Mouse (Mus musculus): ENCODE measurements at regions not wholly inside any gene's neighbourhood (a gene's known extent, or its start where the extent isn't known, plus 50 kb on each side); places are given as distances from the start of the nearest gene placed in this dataset.

DNA sequence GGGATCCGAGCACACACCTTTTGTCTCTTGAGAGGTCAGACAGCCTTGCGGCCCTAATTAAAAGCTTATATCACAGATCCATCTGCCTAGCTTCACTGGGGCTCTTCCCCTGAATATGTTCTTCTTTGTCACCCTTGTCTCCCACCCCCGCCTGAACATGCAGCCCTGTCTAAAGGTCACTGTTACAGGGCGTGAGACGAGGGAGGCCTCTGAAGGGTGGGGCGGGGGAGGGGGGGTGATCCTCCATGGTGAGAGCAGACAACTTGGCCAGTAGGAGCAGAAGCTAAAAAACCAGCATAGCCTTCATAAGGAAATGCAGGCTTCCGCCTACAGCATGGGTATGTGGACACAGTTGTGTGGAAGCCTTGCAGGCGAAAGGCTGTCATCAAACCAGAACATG lies 646.0 kb upstream of the 3110018I06Rik start:
- Histone ChIP-seq H3K27ac (ENCODE audit: insufficient read depth, low read depth, low read length, poor library complexity, severe bottlenecking) (no peak overlapping the region), H3K36me3 (ENCODE audit: control insufficient read depth, insufficient read depth, low read length, poor library complexity, severe bottlenecking) (no peaks in the 10 kb centered on the region), H3K9ac (ENCODE audit: insufficient read depth, low read depth, low read length, poor library complexity, severe bottlenecking) (no peak overlapping the region), H3K9me3 (ENCODE audit: control insufficient read depth, insufficient read depth, low read depth, low read length) (no peaks in the 10 kb centered on the region), H3K4me1 (ENCODE audit: control insufficient read depth in 2 of 2, insufficient read depth in 2 of 2, low read length in 2 of 2, poor library complexity in 1 of 2) (0 out of 4 replicates have a peak, but pooled peaks cover 0 to 2% of the 10 kb centered on the region in 2 experiments), H3K4me3 (ENCODE audit: insufficient read depth in 1 of 2, low read depth in 1 of 2, low read length in 2 of 2, poor library complexity in 1 of 2, severe bottlenecking in 1 of 2) (no peak overlapping the region)
- no peak for DNase-seq (ENCODE audit: low read depth, low spot score)
- TF ChIP-seq MAFK (IDR thresholded peaks at IDR 0.05; ENCODE audit: insufficient read depth, low read depth, low read length) = no peak
- no peak for TF ChIP-seq ZNF384 (IDR thresholded peaks at IDR 0.05; ENCODE audit: low read depth, low read length)
- no peak for TF ChIP-seq HCFC1 (IDR thresholded peaks at IDR 0.05; ENCODE audit: borderline replicate concordance, insufficient read depth, low read length)
- no peak for TF ChIP-seq ZC3H11A (IDR thresholded peaks at IDR 0.05; ENCODE audit: borderline replicate concordance, low read depth, low read length)
- TF ChIP-seq CHD2 (IDR thresholded peaks at IDR 0.05; ENCODE audit: low read depth, low read length) = no peak
- in situ Hi-C loops (cut with MboI; ENCODE audit: low sequenced_read_pairs in 2 of 2, unreplicated experiment in 2 of 2) = no loop called here

DNA sequence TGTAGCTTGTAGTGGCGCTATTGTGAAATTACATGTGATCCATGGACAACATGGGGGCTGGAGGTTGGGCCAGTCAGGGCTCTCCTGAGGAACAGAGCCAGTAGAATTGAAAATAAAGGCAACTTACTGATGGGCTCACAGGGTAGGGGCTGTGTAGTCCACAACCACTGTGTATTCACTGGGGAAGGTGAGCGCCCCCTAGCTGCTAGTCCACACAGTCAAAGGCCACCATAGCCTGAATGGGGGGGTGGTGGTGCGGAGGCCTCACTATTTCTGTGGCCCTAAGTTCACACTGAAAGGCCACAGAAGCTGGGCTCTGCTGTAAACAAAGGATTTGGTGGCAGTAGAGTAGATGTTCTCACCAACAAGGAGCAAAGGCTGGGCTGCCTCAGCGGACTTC lies 636.8 kb upstream of the 3110018I06Rik start:
- no peak overlapping the region for H3K9ac ChIP-seq (ENCODE audit: insufficient read depth, low read depth, low read length, poor library complexity, severe bottlenecking)
- H3K9me3 ChIP-seq (ENCODE audit: control insufficient read depth, insufficient read depth, low read depth, low read length) = no peaks in the 10 kb centered on the region
- in situ Hi-C loops (cut with MboI; ENCODE audit: low sequenced_read_pairs in 2 of 2, unreplicated experiment in 2 of 2) = no loop called here
- H3K36me3 ChIP-seq (ENCODE audit: control insufficient read depth, insufficient read depth, low read length, poor library complexity, severe bottlenecking) = no peaks in the 10 kb centered on the region
- H3K4me1 ChIP-seq (ENCODE audit: control insufficient read depth in 2 of 2, insufficient read depth in 2 of 2, low read length in 2 of 2, poor library complexity in 1 of 2) = no peaks in the 10 kb centered on the region
- TF ChIP-seq MAFK (IDR thresholded peaks at IDR 0.05; ENCODE audit: insufficient read depth, low read depth, low read length) = no peak
- TF ChIP-seq CHD2 (IDR thresholded peaks at IDR 0.05; ENCODE audit: low read depth, low read length) = no peak
- no peak for TF ChIP-seq HCFC1 (IDR thresholded peaks at IDR 0.05; ENCODE audit: borderline replicate concordance, insufficient read depth, low read length)
- no peak for TF ChIP-seq ZNF384 (IDR thresholded peaks at IDR 0.05; ENCODE audit: low read depth, low read length)
- no peak for TF ChIP-seq ZC3H11A (IDR thresholded peaks at IDR 0.05; ENCODE audit: borderline replicate concordance, low read depth, low read length)
- H3K4me3 ChIP-seq (ENCODE audit: insufficient read depth in 1 of 2, low read depth in 1 of 2, low read length in 2 of 2, poor library complexity in 1 of 2, severe bottlenecking in 1 of 2) = no peak overlapping the region
- H3K27ac ChIP-seq (ENCODE audit: insufficient read depth, low read depth, low read length, poor library complexity, severe bottlenecking) = no peak overlapping the region
- no peak for DNase-seq (ENCODE audit: low read depth, low spot score)

DNA sequence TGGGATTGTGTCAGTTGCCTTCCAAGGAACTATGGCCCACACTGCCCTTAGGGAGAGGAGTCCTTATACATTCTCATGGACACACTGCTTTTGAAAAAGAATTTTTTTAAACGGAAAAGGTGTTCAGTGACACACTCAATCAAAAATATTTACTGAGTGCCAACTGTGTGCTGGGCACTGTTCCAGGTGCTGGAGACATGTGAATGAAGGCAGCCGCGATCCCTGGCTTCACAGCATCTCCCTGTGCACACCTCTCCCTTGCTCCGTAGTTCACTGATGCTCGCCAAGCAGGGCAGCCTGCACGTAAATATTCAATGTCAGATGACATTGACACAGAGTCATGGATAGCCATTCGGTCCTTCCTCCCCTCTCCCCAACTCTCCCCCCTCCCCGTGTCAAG lies 635.7 kb upstream of the 3110018I06Rik start:
- DNase-seq (ENCODE audit: low read depth, low spot score) = no peak
- H3K9ac ChIP-seq (ENCODE audit: insufficient read depth, low read depth, low read length, poor library complexity, severe bottlenecking) = no peak overlapping the region
- H3K27ac ChIP-seq (ENCODE audit: insufficient read depth, low read depth, low read length, poor library complexity, severe bottlenecking) = no peak overlapping the region
- no peaks in the 10 kb centered on the region for H3K9me3 ChIP-seq (ENCODE audit: control insufficient read depth, insufficient read depth, low read depth, low read length)
- TF ChIP-seq ZC3H11A (IDR thresholded peaks at IDR 0.05; ENCODE audit: borderline replicate concordance, low read depth, low read length) (no peak), CHD2 (IDR thresholded peaks at IDR 0.05; ENCODE audit: low read depth, low read length) (no peak), ZNF384 (IDR thresholded peaks at IDR 0.05; ENCODE audit: low read depth, low read length) (no peak), HCFC1 (IDR thresholded peaks at IDR 0.05; ENCODE audit: borderline replicate concordance, insufficient read depth, low read length) (no peak), MAFK (IDR thresholded peaks at IDR 0.05; ENCODE audit: insufficient read depth, low read depth, low read length) (no peak)
- H3K36me3 ChIP-seq (ENCODE audit: control insufficient read depth, insufficient read depth, low read length, poor library complexity, severe bottlenecking) = no peaks in the 10 kb centered on the region
- no peak overlapping the region for H3K4me3 ChIP-seq (ENCODE audit: insufficient read depth in 1 of 2, low read depth in 1 of 2, low read length in 2 of 2, poor library complexity in 1 of 2, severe bottlenecking in 1 of 2)
- in situ Hi-C loops (cut with MboI; ENCODE audit: low sequenced_read_pairs in 2 of 2, unreplicated experiment in 2 of 2) = no loop called here
- no peaks in the 10 kb centered on the region for H3K4me1 ChIP-seq (ENCODE audit: control insufficient read depth in 2 of 2, insufficient read depth in 2 of 2, low read length in 2 of 2, poor library complexity in 1 of 2)

DNA sequence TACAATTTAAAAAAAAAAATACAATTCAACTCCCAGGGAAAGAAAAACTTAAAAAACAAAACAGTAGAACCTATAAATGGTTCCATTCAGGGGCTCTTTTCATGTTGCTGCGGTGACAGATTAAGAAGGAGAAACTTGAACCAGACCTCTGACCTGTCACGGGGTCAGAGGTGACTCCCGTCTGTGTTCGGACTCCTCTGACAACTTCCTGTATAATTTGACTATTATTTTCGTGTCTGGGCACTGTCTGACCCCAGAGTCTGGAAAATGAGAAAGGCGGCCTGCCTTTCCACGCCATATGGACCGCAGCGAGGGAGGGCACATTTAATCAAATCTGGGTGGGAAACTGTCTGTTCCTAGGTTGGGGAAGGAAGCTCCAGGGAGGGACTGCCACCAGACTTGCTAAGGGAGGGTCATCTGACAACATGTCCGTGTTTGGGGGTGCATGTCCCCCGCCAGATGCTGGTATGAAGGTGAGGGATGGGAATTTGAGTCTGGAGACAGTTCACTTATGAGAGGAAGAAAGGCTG lies 634.7 kb upstream of the 3110018I06Rik start:
- Histone ChIP-seq H3K9ac (ENCODE audit: insufficient read depth, low read depth, low read length, poor library complexity, severe bottlenecking) (no peak overlapping the region), H3K4me1 (ENCODE audit: control insufficient read depth in 2 of 2, insufficient read depth in 2 of 2, low read length in 2 of 2, poor library complexity in 1 of 2) (no peaks in the 10 kb centered on the region), H3K36me3 (ENCODE audit: control insufficient read depth, insufficient read depth, low read length, poor library complexity, severe bottlenecking) (no peaks in the 10 kb centered on the region), H3K27ac (ENCODE audit: insufficient read depth, low read depth, low read length, poor library complexity, severe bottlenecking) (no peak overlapping the region), H3K9me3 (ENCODE audit: control insufficient read depth, insufficient read depth, low read depth, low read length) (no peaks in the 10 kb centered on the region), H3K4me3 (ENCODE audit: insufficient read depth in 1 of 2, low read depth in 1 of 2, low read length in 2 of 2, poor library complexity in 1 of 2, severe bottlenecking in 1 of 2) (no peak overlapping the region)
- DNase-seq (ENCODE audit: low read depth, low spot score) = no peak
- no peak for TF ChIP-seq HCFC1 (IDR thresholded peaks at IDR 0.05; ENCODE audit: borderline replicate concordance, insufficient read depth, low read length)
- TF ChIP-seq CHD2 (IDR thresholded peaks at IDR 0.05; ENCODE audit: low read depth, low read length) = no peak
- TF ChIP-seq MAFK (IDR thresholded peaks at IDR 0.05; ENCODE audit: insufficient read depth, low read depth, low read length) = no peak
- TF ChIP-seq ZNF384 (IDR thresholded peaks at IDR 0.05; ENCODE audit: low read depth, low read length) = no peak
- no peak for TF ChIP-seq ZC3H11A (IDR thresholded peaks at IDR 0.05; ENCODE audit: borderline replicate concordance, low read depth, low read length)
- in situ Hi-C loops (cut with MboI; ENCODE audit: low sequenced_read_pairs in 2 of 2, unreplicated experiment in 2 of 2) = no loop called here

DNA sequence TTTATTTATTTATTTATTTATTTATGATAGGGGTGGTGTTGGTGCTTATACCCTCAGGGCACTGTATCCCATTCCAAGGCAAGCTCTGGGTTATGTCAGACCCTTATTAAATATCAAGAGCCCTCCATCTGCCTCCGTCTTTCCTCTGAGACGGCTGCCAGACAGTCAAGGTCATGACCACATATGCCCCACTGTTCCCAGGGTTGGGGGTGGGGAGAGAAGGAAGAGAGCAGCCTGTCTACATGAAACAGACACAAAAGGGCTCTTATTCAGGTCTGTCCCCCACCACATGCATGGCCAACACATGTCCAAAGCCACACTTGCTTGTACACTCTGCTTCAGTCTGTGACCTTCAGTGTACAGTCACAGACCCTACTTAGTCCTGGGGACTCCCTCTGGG lies 632.9 kb upstream of the 3110018I06Rik start:
- Histone ChIP-seq H3K27ac (ENCODE audit: insufficient read depth, low read depth, low read length, poor library complexity, severe bottlenecking) (no peak overlapping the region), H3K36me3 (ENCODE audit: control insufficient read depth, insufficient read depth, low read length, poor library complexity, severe bottlenecking) (no peaks in the 10 kb centered on the region), H3K9ac (ENCODE audit: insufficient read depth, low read depth, low read length, poor library complexity, severe bottlenecking) (no peak overlapping the region), H3K4me1 (ENCODE audit: control insufficient read depth in 2 of 2, insufficient read depth in 2 of 2, low read length in 2 of 2, poor library complexity in 1 of 2) (no peaks in the 10 kb centered on the region), H3K9me3 (ENCODE audit: control insufficient read depth, insufficient read depth, low read depth, low read length) (no peaks in the 10 kb centered on the region), H3K4me3 (ENCODE audit: insufficient read depth in 1 of 2, low read depth in 1 of 2, low read length in 2 of 2, poor library complexity in 1 of 2, severe bottlenecking in 1 of 2) (no peak overlapping the region)
- no peak for DNase-seq (ENCODE audit: low read depth, low spot score)
- in situ Hi-C loops (cut with MboI; ENCODE audit: low sequenced_read_pairs in 2 of 2, unreplicated experiment in 2 of 2) = no loop called here
- TF ChIP-seq CHD2 (IDR thresholded peaks at IDR 0.05; ENCODE audit: low read depth, low read length) (no peak), MAFK (IDR thresholded peaks at IDR 0.05; ENCODE audit: insufficient read depth, low read depth, low read length) (no peak), ZNF384 (IDR thresholded peaks at IDR 0.05; ENCODE audit: low read depth, low read length) (no peak), HCFC1 (IDR thresholded peaks at IDR 0.05; ENCODE audit: borderline replicate concordance, insufficient read depth, low read length) (no peak), ZC3H11A (IDR thresholded peaks at IDR 0.05; ENCODE audit: borderline replicate concordance, low read depth, low read length) (no peak)

All from ES-E14 (cell line).